Mouse (Mus musculus) myocyte (in vitro differentiated cells): ENCODE data around the gene Scg3.

Source experiments
- CEBPB ChIP-seq: IDR thresholded peaks from 2 replicates; pipeline ENCODE4 v1.6.1; 2011; ENCODE audit warnings: mild to moderate bottlenecking, moderate library complexity; ENCODE audit not compliant: poor library complexity, insufficient read depth, severe bottlenecking
- E2F4 ChIP-seq: IDR thresholded peaks from one replicate; pipeline ENCODE4 v1.6.1; 2011; ENCODE audit warnings: mild to moderate bottlenecking, control low read depth, moderate library complexity; ENCODE audit not compliant: insufficient read depth
- MAX ChIP-seq: IDR thresholded peaks from one replicate; pipeline ENCODE4 v1.6.1; 2011; ENCODE audit warnings: low read depth, mild to moderate bottlenecking, control low read depth
- MYOD1 ChIP-seq, 3 experiments: IDR thresholded peaks; one replicate each; pipeline ENCODE4 v1.6.1; 2011; ENCODE audit warnings: control low read depth in 2 of 3, low read depth in 2 of 3, mild to moderate bottlenecking in 2 of 3, moderate library complexity in 1 of 3; ENCODE audit not compliant: insufficient read length in 2 of 3, control insufficient read depth in 1 of 3
- MYOG ChIP-seq, 3 experiments: IDR thresholded peaks; one replicate each; pipeline ENCODE4 v1.6.1; 2011; ENCODE audit warnings: control low read depth in 2 of 3, low read depth in 2 of 3, mild to moderate bottlenecking in 2 of 3; ENCODE audit not compliant: insufficient read length in 2 of 3, control insufficient read depth in 1 of 3, insufficient read depth in 1 of 3
- POLR2A ChIP-seq: IDR thresholded peaks from one replicate; pipeline ENCODE4 v1.6.1; 2011; ENCODE audit warnings: low read depth, mild to moderate bottlenecking, control low read depth, moderate library complexity; ENCODE audit not compliant: insufficient read length
- POLR2AphosphoS2 ChIP-seq: IDR thresholded peaks from one replicate; pipeline ENCODE4 v1.6.1; 2011; ENCODE audit warnings: low read depth, control low read depth; ENCODE audit not compliant: insufficient read length
- REST ChIP-seq: IDR thresholded peaks from one replicate; pipeline ENCODE4 v1.6.1; 2011; ENCODE audit warnings: mild to moderate bottlenecking, control low read depth, moderate library complexity; ENCODE audit not compliant: insufficient read depth, insufficient read length
- TCF12 ChIP-seq: IDR thresholded peaks from one replicate; pipeline ENCODE4 v1.6.1; 2011; ENCODE audit warnings: mild to moderate bottlenecking, control low read depth; ENCODE audit not compliant: poor library complexity, insufficient read depth, severe bottlenecking
- USF1 ChIP-seq: IDR thresholded peaks from one replicate; pipeline ENCODE4 v1.6.1; 2011; ENCODE audit warnings: low read depth, mild to moderate bottlenecking, control low read depth, moderate library complexity

DNA sequence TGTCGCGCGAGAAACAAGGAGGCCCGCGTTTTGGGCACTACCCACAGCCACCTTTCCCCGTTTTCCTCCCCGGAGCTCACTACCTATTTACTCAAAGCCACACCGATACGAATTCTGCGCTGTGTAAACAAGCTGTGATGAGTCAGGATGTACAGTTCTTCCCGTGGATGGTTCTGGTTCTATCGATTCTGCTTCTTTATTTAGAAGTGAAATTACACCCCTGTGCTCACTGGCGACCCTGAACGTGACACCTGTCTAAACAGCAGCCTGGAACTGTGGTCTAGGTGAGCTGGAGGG is 57.6 kb downstream of the Scg3 start:
- TF ChIP-seq CEBPB (no peak), POLR2AphosphoS2 (no peak), MAX (no peak), POLR2A (no peak), USF1 (no peak), MYOD1 (IDR thresholded peaks at IDR 0.05; ENCODE audit: control insufficient read depth in 1 of 3, insufficient read length in 2 of 3, low read depth in 2 of 3) (no peak), TCF12 (no peak), REST (no peak), E2F4 (no peak), MYOG (IDR thresholded peaks at IDR 0.05; ENCODE audit: control insufficient read depth in 1 of 3, insufficient read depth in 1 of 3, insufficient read length in 2 of 3, low read depth in 2 of 3) (no peak)
